Mouse (Mus musculus): ENCODE measurements around the gene Mef2d. TPM values are rescaled to one million over a fixed set of nuclear protein-coding genes. Genes with fewer than 3 reads are reported as not detected.
A peak's percentile ranks its signal among the peaks of the same experiment; 100 is the strongest.

Mef2d gene
- polyA plus RNA-seq, 2 experiments = 6.4 to 10.3 TPM

- H3K4me3 ChIP-seq (ENCODE audit: insufficient read depth in 1 of 2, low read depth in 2 of 2, low read length in 2 of 2) = peak overlapping the region in 1 of 2 experiments; percentile 33; a peak in 3 of 4 replicates
- H3K9me3 ChIP-seq (ENCODE audit: control insufficient read depth, low read length) = no peaks in the 10 kb centered on the region
- peaks cover 0 to 10% of the 10 kb centered on the region in 2 experiments; a peak in 2 of 4 replicates for H3K4me1 ChIP-seq (replicated peaks; ENCODE audit: control insufficient read depth in 2 of 2, insufficient read depth in 2 of 2, low read length in 1 of 2)
- ATAC-seq (ENCODE audit: insufficient read depth) (no peak), DNase-seq (ENCODE audit: low read depth in 3 of 3, low spot score in 3 of 3) (no peak)
- peaks cover 90% of the 10 kb centered on the region for H3K27me3 ChIP-seq (ENCODE audit: control insufficient read depth, insufficient read depth, low read length)
- peak overlapping the region; percentile 51 for H3K4me2 ChIP-seq (ENCODE audit: low read depth)
- no peak for TF ChIP-seq EP300 (IDR thresholded peaks at IDR 0.05; ENCODE audit: low read depth)
- TF ChIP-seq CTCF (IDR thresholded peaks at IDR 0.05; ENCODE audit: low read depth) = no peak
- no peaks in the 10 kb centered on the region for H3K36me3 ChIP-seq (replicated peaks; ENCODE audit: control insufficient read depth, insufficient read depth, low read depth)
- no peak overlapping the region for H3K9ac ChIP-seq (replicated peaks)
- 2% methylated on average over 48 of the region's 48 CpGs for WGBS (ENCODE audit: insufficient replicate concordance)
- no peak overlapping the region for H3K27ac ChIP-seq
These were observed 72.9 kb downstream of the Mef2d start for GRCm38 (mm10) chr3:88214971-88215552.

GRCm38 (mm10) chr3:88215553-88216004 is 73.4 kb downstream of the Mef2d start:
- H3K27ac ChIP-seq = no peak overlapping the region
- TF ChIP-seq EP300 (IDR thresholded peaks at IDR 0.05; ENCODE audit: low read depth) = no peak
- no peak for TF ChIP-seq CTCF (IDR thresholded peaks at IDR 0.05; ENCODE audit: low read depth)
- WGBS (ENCODE audit: insufficient replicate concordance) = 2% methylated on average over 23 of the region's 23 CpGs
- ATAC-seq (ENCODE audit: insufficient read depth) (no peak), DNase-seq (ENCODE audit: low read depth in 3 of 3, low spot score in 3 of 3) (no peak)
- H3K4me3 ChIP-seq (ENCODE audit: insufficient read depth in 1 of 2, low read depth in 2 of 2, low read length in 2 of 2) = peak overlapping the region in 1 of 2 experiments; percentile 33; a peak in 3 of 4 replicates
- H3K9ac ChIP-seq (replicated peaks) = no peak overlapping the region
- no peaks in the 10 kb centered on the region for H3K9me3 ChIP-seq (ENCODE audit: control insufficient read depth, low read length)
- H3K27me3 ChIP-seq (ENCODE audit: control insufficient read depth, insufficient read depth, low read length) = peaks cover 90% of the 10 kb centered on the region
- no peaks in the 10 kb centered on the region for H3K36me3 ChIP-seq (replicated peaks; ENCODE audit: control insufficient read depth, insufficient read depth, low read depth)
- peaks cover 0 to 10% of the 10 kb centered on the region in 2 experiments; a peak in 2 of 4 replicates for H3K4me1 ChIP-seq (replicated peaks; ENCODE audit: control insufficient read depth in 2 of 2, insufficient read depth in 2 of 2, low read length in 1 of 2)
- H3K4me2 ChIP-seq (ENCODE audit: low read depth) = peak overlapping the region; percentile 51

GRCm38 (mm10) chr3:88216116-88216515 is 73.9 kb downstream of the Mef2d start:
- Histone ChIP-seq H3K27ac (no peak overlapping the region), H3K4me2 (ENCODE audit: low read depth) (no peak overlapping the region), H3K4me1 (replicated peaks; ENCODE audit: control insufficient read depth in 2 of 2, insufficient read depth in 2 of 2, low read length in 1 of 2) (peaks cover 0 to 10% of the 10 kb centered on the region in 2 experiments; a peak in 2 of 4 replicates), H3K36me3 (replicated peaks; ENCODE audit: control insufficient read depth, insufficient read depth, low read depth) (no peaks in the 10 kb centered on the region), H3K4me3 (ENCODE audit: insufficient read depth in 1 of 2, low read depth in 2 of 2, low read length in 2 of 2) (no peak overlapping the region), H3K9ac (replicated peaks) (no peak overlapping the region), H3K9me3 (ENCODE audit: control insufficient read depth, low read length) (no peaks in the 10 kb centered on the region), H3K27me3 (ENCODE audit: control insufficient read depth, insufficient read depth, low read length) (peaks cover 88% of the 10 kb centered on the region)
- ATAC-seq (ENCODE audit: insufficient read depth) (no peak), DNase-seq (ENCODE audit: low read depth in 3 of 3, low spot score in 3 of 3) (no peak)
- TF ChIP-seq CTCF (IDR thresholded peaks at IDR 0.05; ENCODE audit: low read depth) (no peak), EP300 (IDR thresholded peaks at IDR 0.05; ENCODE audit: low read depth) (no peak)
- WGBS (ENCODE audit: insufficient replicate concordance) = 4% methylated on average over 6 of the region's 6 CpGs

GRCm38 (mm10) chr3:88216534-88217326 is 74.6 kb downstream of the Mef2d start:
- no peaks in the 10 kb centered on the region for H3K9me3 ChIP-seq (ENCODE audit: control insufficient read depth, low read length)
- H3K9ac ChIP-seq (replicated peaks) = no peak overlapping the region
- peaks cover 0 to 10% of the 10 kb centered on the region in 2 experiments; a peak in 2 of 4 replicates for H3K4me1 ChIP-seq (replicated peaks; ENCODE audit: control insufficient read depth in 2 of 2, insufficient read depth in 2 of 2, low read length in 1 of 2)
- WGBS (ENCODE audit: insufficient replicate concordance) = 12% methylated on average over 7 of the region's 7 CpGs
- no peak for TF ChIP-seq CTCF (IDR thresholded peaks at IDR 0.05; ENCODE audit: low read depth)
- no peak overlapping the region for H3K27ac ChIP-seq
- ATAC-seq (ENCODE audit: insufficient read depth) (no peak), DNase-seq (ENCODE audit: low read depth in 3 of 3, low spot score in 3 of 3) (no peak)
- no peaks in the 10 kb centered on the region for H3K36me3 ChIP-seq (replicated peaks; ENCODE audit: control insufficient read depth, insufficient read depth, low read depth)
- no peak overlapping the region for H3K4me2 ChIP-seq (ENCODE audit: low read depth)
- peaks cover 86% of the 10 kb centered on the region for H3K27me3 ChIP-seq (ENCODE audit: control insufficient read depth, insufficient read depth, low read length)
- no peak overlapping the region for H3K4me3 ChIP-seq (ENCODE audit: insufficient read depth in 1 of 2, low read depth in 2 of 2, low read length in 2 of 2)

GRCm38 (mm10) chr3:88217679-88218078 is 75.5 kb downstream of the Mef2d start:
- no peak overlapping the region for H3K4me2 ChIP-seq (ENCODE audit: low read depth)
- H3K27me3 ChIP-seq (ENCODE audit: control insufficient read depth, insufficient read depth, low read length) = peaks cover 79% of the 10 kb centered on the region
- TF ChIP-seq EP300 (IDR thresholded peaks at IDR 0.05; ENCODE audit: low read depth) (no peak), CTCF (IDR thresholded peaks at IDR 0.05; ENCODE audit: low read depth) (no peak)
- H3K9me3 ChIP-seq (ENCODE audit: control insufficient read depth, low read length) = no peaks in the 10 kb centered on the region
- H3K4me1 ChIP-seq (replicated peaks; ENCODE audit: control insufficient read depth in 2 of 2, insufficient read depth in 2 of 2, low read length in 1 of 2) = peaks cover 0 to 4% of the 10 kb centered on the region in 2 experiments; a peak in 2 of 4 replicates
- no peak overlapping the region for H3K4me3 ChIP-seq (ENCODE audit: insufficient read depth in 1 of 2, low read depth in 2 of 2, low read length in 2 of 2)
- no peak for ATAC-seq (ENCODE audit: insufficient read depth)
- H3K27ac ChIP-seq = no peak overlapping the region
- H3K9ac ChIP-seq (replicated peaks) = no peak overlapping the region
- DNase-seq (ENCODE audit: low read depth in 3 of 3, low spot score in 3 of 3) = no peak
- no peaks in the 10 kb centered on the region for H3K36me3 ChIP-seq (replicated peaks; ENCODE audit: control insufficient read depth, insufficient read depth, low read depth)
- 20% methylated on average over 2 of the region's 2 CpGs for WGBS (ENCODE audit: insufficient replicate concordance)

Data from liver, embryonic 14.5 days (tissue).